Mouse (Mus musculus): ENCODE results near the gene Pofut1.

The Pofut1 gene

DNA sequence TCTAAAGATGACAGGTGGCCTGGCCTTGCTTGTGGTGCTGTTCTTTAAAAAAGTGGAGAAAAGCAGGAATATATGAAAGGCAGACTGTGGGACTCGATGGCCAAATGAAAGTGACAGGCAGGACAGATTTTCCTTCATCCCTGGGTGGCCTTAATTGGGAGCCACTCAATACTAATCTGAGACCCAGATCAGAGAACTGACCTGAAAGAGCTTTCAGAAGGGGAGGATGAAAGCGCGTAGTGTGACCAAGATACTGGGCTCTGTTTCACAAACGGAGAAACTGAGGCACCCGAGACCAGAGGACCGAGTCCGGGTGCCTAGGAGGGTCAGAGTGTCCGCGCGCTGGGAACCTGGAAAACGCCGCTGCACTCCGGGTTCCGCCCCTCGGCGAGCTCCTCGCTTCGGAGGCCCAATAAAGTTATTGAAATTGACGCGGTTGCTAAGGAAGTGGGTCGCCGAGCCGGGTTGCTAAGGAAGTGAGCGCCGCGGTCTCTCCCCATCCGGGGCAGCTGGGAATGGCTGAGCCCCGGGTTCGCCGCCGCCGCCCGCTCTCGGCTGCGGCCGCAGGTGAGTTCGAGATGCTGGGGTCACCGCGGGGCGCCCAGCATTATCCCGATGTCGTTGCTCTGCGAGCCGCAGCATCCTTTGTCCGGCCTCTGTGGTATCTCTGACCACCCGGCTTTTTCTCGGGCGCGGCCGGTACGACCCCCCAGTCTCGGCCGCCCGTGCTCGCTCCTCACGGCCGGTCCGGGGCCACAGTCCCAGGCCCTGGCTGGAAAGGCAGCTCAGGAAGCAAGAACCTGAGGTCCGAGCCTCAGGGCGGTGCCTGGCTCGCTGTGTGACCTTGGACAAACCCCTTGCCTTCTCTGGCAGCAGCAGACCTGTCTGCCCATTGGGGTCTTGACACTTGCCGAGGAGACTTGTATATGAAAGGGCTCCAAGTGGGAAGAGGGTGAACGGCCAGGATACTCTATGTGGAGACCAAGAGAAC is 49.9 kb downstream of the Pofut1 start, which contains the start of gene Kif3b:
TSS of gene Kif3b (plus strand) at position 476 of the 991 bp plus-strand sequence.
- DNase-seq, result peak; percentile 86 to 90

- no peak for DNase-seq
These were observed 51.0 kb downstream of the Pofut1 start for GRCm38 (mm10) chr2:153292305-153292861.

DNA sequence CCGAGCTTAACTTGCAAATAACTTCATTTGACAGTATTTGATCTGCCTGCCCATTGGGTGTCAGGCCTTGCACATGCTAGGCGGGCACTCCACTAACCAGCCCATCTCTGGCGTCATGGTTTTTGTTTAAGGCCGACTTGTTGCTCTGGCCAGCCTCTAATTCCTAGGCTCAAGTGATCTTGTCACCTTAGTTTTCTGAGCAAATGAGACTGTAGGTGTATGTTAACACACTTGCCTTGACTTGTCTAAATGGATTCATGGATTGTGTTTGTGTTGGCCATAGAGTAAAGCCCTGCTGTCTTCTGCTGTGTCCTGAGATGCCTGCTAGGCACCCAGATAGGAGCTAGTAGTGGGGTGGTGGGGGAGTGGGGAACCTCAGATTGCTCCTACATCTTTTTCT is 53.9 kb downstream of the Pofut1 start:
- no peak for DNase-seq

GRCm38 (mm10) chr2:153297771-153298170 is 56.4 kb downstream of the Pofut1 start:
- DNase-seq, result peak; percentile 50 to 67

- no peak for DNase-seq
These were observed 57.1 kb downstream of the Pofut1 start for GRCm38 (mm10) chr2:153298460-153298859.

- no peak for DNase-seq
These were observed 57.5 kb downstream of the Pofut1 start for GRCm38 (mm10) chr2:153298863-153299262.

- DNase-seq, result no peak
These were observed 59.8 kb downstream of the Pofut1 start for GRCm38 (mm10) chr2:153301123-153301522.

- no peak for DNase-seq
These were observed 63.9 kb downstream of the Pofut1 start for GRCm38 (mm10) chr2:153305240-153305639.

GRCm38 (mm10) chr2:153308586-153308985 is 67.3 kb downstream of the Pofut1 start:
- DNase-seq, result peak; percentile 53 to 55

- DNase-seq, result no peak
These were observed 67.8 kb downstream of the Pofut1 start for GRCm38 (mm10) chr2:153309106-153309505.

GRCm38 (mm10) chr2:153310228-153310627 is 68.9 kb downstream of the Pofut1 start:
- DNase-seq, result peak in 1 of 2 experiments; percentile 51

GRCm38 (mm10) chr2:153312884-153313283 is 71.6 kb downstream of the Pofut1 start:
- no peak for DNase-seq

- no peak for DNase-seq
These were observed 77.1 kb downstream of the Pofut1 start for GRCm38 (mm10) chr2:153318408-153318807.

- no peak for DNase-seq
These were observed 77.8 kb downstream of the Pofut1 start for GRCm38 (mm10) chr2:153319036-153319643.
